Mouse (Mus musculus) limb, embryonic 11.5 days (tissue): ENCODE data around the gene Gm14226. TPM values are rescaled to one million over a fixed set of nuclear protein-coding genes. Genes with fewer than 3 reads are reported as not detected.

ENCODE experiments used
- ATAC-seq: fragments of 200-750 bp; cut with Nextera tagmentation; 2 replicates; pipeline ENCODE4 v1.8.0; 2017; ENCODE audit warnings: low read depth; ENCODE audit not compliant: insufficient number of reproducible peaks, low FRiP score, low TSS enrichment
- DNase-seq: peaks from one replicate; pipeline ENCODE4 v3.0.0-alpha.2; 2015; ENCODE audit warnings: low spot score
- H3K27ac ChIP-seq: fragments of 300-500 bp; sonication (generic); replicated peaks from 2 replicates; pipeline ENCODE4 v1.5.1; 2014; ENCODE audit warnings: low read depth, mild to moderate bottlenecking, low read length
- H3K27me3 ChIP-seq: fragments of 300-500 bp; sonication (generic); 2 replicates; pipeline ENCODE4 v1.6.1; 2014; ENCODE audit warnings: mild to moderate bottlenecking, low read length, mixed read lengths; ENCODE audit not compliant: control insufficient read depth, insufficient read depth
- H3K36me3 ChIP-seq: fragments of 300-500 bp; sonication (generic); 2 replicates; pipeline ENCODE4 v1.6.1; 2014; ENCODE audit warnings: mild to moderate bottlenecking, low read length, moderate library complexity, mixed read lengths; ENCODE audit not compliant: control insufficient read depth, insufficient read depth
- H3K4me1 ChIP-seq: fragments of 300-500 bp; sonication (generic); 2 replicates; pipeline ENCODE4 v1.6.1; 2014; ENCODE audit warnings: low read length, mixed read lengths; ENCODE audit not compliant: control insufficient read depth, insufficient read depth
- H3K4me2 ChIP-seq: fragments of 300-500 bp; sonication (generic); 2 replicates; pipeline ENCODE4 v1.6.1; 2014; ENCODE audit warnings: low read depth, mild to moderate bottlenecking, moderate library complexity; ENCODE audit not compliant: severe bottlenecking
- H3K4me3 ChIP-seq: fragments of 300-500 bp; sonication (generic); 2 replicates; pipeline ENCODE4 v1.5.1; 2014; ENCODE audit warnings: low read depth, low read length
- H3K9ac ChIP-seq: fragments of 300-500 bp; sonication (generic); 2 replicates; pipeline ENCODE4 v1.6.1; 2014; ENCODE audit warnings: mild to moderate bottlenecking, low read length
- H3K9me3 ChIP-seq: fragments of 300-500 bp; sonication (generic); 2 replicates; pipeline ENCODE4 v1.6.1; 2016; ENCODE audit warnings: low read length; ENCODE audit not compliant: control insufficient read depth
- WGBS: fragments of 180-500 bp; shearing (Covaris S2); extraction: QIAGEN DNeasy Blood & Tissue Kit; methylation state at CpG from one replicate; pipeline ENCODE4 v1.1.7; 2014; 5-methylcytosine and 5-hydroxymethylcytosine counted together
- polyA plus RNA-seq: library from polyadenylated mRNA; unstranded; fragments of >200 nt; fragmentation: Nextera tagmentation; extraction: Ambion mirVana; gene quantifications from 2 replicates; pipeline ENCODE4 v1.2.1, GENCODE M21; 2014

The Gm14226 gene
- polyA plus RNA-seq, 1 experiment from 2014 or later = 10.2 TPM

- H3K4me1 ChIP-seq = no peaks in the 10 kb centered on the region
- no peak overlapping the region for H3K4me3 ChIP-seq
- H3K27me3 ChIP-seq = no peaks in the 10 kb centered on the region
- 66% methylated on average over 4 of the region's 4 CpGs for WGBS
- no peaks in the 10 kb centered on the region for H3K9me3 ChIP-seq
- DNase-seq = no peak
- H3K36me3 ChIP-seq = no peaks in the 10 kb centered on the region
- ATAC-seq = no peak
- H3K9ac ChIP-seq = no peak overlapping the region
- no peak overlapping the region for H3K27ac ChIP-seq
- no peak overlapping the region for H3K4me2 ChIP-seq
These were observed 21.9 kb downstream of the Gm14226 start for GRCm38 (mm10) chr2:155039956-155040355.

- H3K4me1 ChIP-seq = peaks cover 9% of the 10 kb centered on the region; the same call in 1 of the 2 replicates
- DNase-seq = no peak
- no peaks in the 10 kb centered on the region for H3K27me3 ChIP-seq
- ATAC-seq = no peak
- H3K27ac ChIP-seq = no peak overlapping the region
- no peak overlapping the region for H3K4me2 ChIP-seq
- no peak overlapping the region for H3K9ac ChIP-seq
- H3K36me3 ChIP-seq = no peaks in the 10 kb centered on the region
- H3K4me3 ChIP-seq = no peak overlapping the region
- WGBS = 70% methylated on average over 3 of the region's 3 CpGs
- H3K9me3 ChIP-seq = no peaks in the 10 kb centered on the region
These were observed 26.5 kb downstream of the Gm14226 start for GRCm38 (mm10) chr2:155044542-155044941.

- H3K9ac ChIP-seq = no peak overlapping the region
- DNase-seq (no peak), ATAC-seq (no peak)
- no peak overlapping the region for H3K27ac ChIP-seq
- H3K4me2 ChIP-seq = no peak overlapping the region
- H3K4me3 ChIP-seq = no peak overlapping the region
- WGBS = 81% methylated on average over 3 of the region's 3 CpGs
- peaks cover 12% of the 10 kb centered on the region for H3K4me1 ChIP-seq
- H3K27me3 ChIP-seq = no peaks in the 10 kb centered on the region
- no peaks in the 10 kb centered on the region for H3K9me3 ChIP-seq
- H3K36me3 ChIP-seq = no peaks in the 10 kb centered on the region
These were observed 27.0 kb downstream of the Gm14226 start for GRCm38 (mm10) chr2:155045075-155045474.

- H3K27ac ChIP-seq = no peak overlapping the region
- H3K9me3 ChIP-seq = no peaks in the 10 kb centered on the region
- H3K4me3 ChIP-seq = no peak overlapping the region
- H3K36me3 ChIP-seq = no peaks in the 10 kb centered on the region
- H3K9ac ChIP-seq = no peak overlapping the region
- 89% methylated on average over 2 of the region's 2 CpGs for WGBS
- no peak overlapping the region for H3K4me2 ChIP-seq
- ATAC-seq = no peak
- DNase-seq = no peak
- peaks cover 17% of the 10 kb centered on the region for H3K4me1 ChIP-seq
- no peaks in the 10 kb centered on the region for H3K27me3 ChIP-seq
These were observed 28.7 kb downstream of the Gm14226 start for GRCm38 (mm10) chr2:155046803-155047202.

GRCm38 (mm10) chr2:155047452-155048178, 29.5 kb downstream of the Gm14226 start:
- peak overlapping the region; percentile 40 for H3K4me2 ChIP-seq
- 0 out of 2 replicates have a peak overlapping the region, but pooled peaks have one; percentile 7 for H3K4me3 ChIP-seq
- WGBS = 20% methylated on average over 7 of the region's 7 CpGs
- no peaks in the 10 kb centered on the region for H3K36me3 ChIP-seq
- H3K27me3 ChIP-seq = no peaks in the 10 kb centered on the region
- H3K27ac ChIP-seq = peak overlapping the region; percentile 74
- peak overlapping the region; percentile 52 for H3K9ac ChIP-seq
- H3K9me3 ChIP-seq = no peaks in the 10 kb centered on the region
- ATAC-seq (no peak), DNase-seq (peak; percentile 65)
- peaks cover 17% of the 10 kb centered on the region for H3K4me1 ChIP-seq

- 20% methylated on average over 5 of the region's 5 CpGs for WGBS
- ATAC-seq = no peak
- no peaks in the 10 kb centered on the region for H3K9me3 ChIP-seq
- H3K27ac ChIP-seq = 0 out of 2 replicates have a peak overlapping the region, but pooled peaks have one; percentile 23
- H3K4me1 ChIP-seq = peaks cover 20% of the 10 kb centered on the region
- no peaks in the 10 kb centered on the region for H3K27me3 ChIP-seq
- H3K9ac ChIP-seq = peak overlapping the region; percentile 47; the same call in 1 of the 2 replicates
- peak overlapping the region; percentile 75 for H3K4me2 ChIP-seq
- H3K36me3 ChIP-seq = no peaks in the 10 kb centered on the region
- no peak for DNase-seq
- H3K4me3 ChIP-seq = peak overlapping the region; percentile 44
These were observed 32.0 kb downstream of the Gm14226 start for GRCm38 (mm10) chr2:155050108-155050503.

- H3K27ac ChIP-seq = 0 out of 2 replicates have a peak overlapping the region, but pooled peaks have one; percentile 23
- WGBS = 1% methylated on average over 45 of the region's 45 CpGs
- peak overlapping the region; percentile 44 for H3K4me3 ChIP-seq
- H3K9me3 ChIP-seq = no peaks in the 10 kb centered on the region
- peak overlapping the region; percentile 47 for H3K9ac ChIP-seq
- peak overlapping the region; percentile 75 for H3K4me2 ChIP-seq
- no peaks in the 10 kb centered on the region for H3K27me3 ChIP-seq
- ATAC-seq (peak; percentile 86), DNase-seq (peak; percentile 97)
- peaks cover 20% of the 10 kb centered on the region for H3K4me1 ChIP-seq
- no peaks in the 10 kb centered on the region for H3K36me3 ChIP-seq
These were observed 32.6 kb downstream of the Gm14226 start for GRCm38 (mm10) chr2:155050504-155051236.

- Histone ChIP-seq H3K36me3 (no peaks in the 10 kb centered on the region), H3K9me3 (no peaks in the 10 kb centered on the region), H3K4me1 (peaks cover 20% of the 10 kb centered on the region), H3K4me2 (peak overlapping the region; percentile 53), H3K27ac (peak overlapping the region; percentile 45; the same call in 1 of the 2 replicates), H3K4me3 (peak overlapping the region; percentile 44; the same call in 1 of the 2 replicates), H3K27me3 (no peaks in the 10 kb centered on the region), H3K9ac (peak overlapping the region; percentile 14; the same call in 1 of the 2 replicates)
- no peak for DNase-seq
- 31% methylated on average over 9 of the region's 9 CpGs for WGBS
- ATAC-seq = no peak
These were observed 33.7 kb downstream of the Gm14226 start for GRCm38 (mm10) chr2:155051622-155052351.
